Mouse (Mus musculus): Measurements from ENCODE around the gene Macrod2. TPM values are rescaled to one million over a fixed set of nuclear protein-coding genes. Genes with fewer than 3 reads are reported as not detected.

The Macrod2 gene
- polyA plus RNA-seq, 1 experiment from 2014 or later = 89.4 TPM

DNA sequence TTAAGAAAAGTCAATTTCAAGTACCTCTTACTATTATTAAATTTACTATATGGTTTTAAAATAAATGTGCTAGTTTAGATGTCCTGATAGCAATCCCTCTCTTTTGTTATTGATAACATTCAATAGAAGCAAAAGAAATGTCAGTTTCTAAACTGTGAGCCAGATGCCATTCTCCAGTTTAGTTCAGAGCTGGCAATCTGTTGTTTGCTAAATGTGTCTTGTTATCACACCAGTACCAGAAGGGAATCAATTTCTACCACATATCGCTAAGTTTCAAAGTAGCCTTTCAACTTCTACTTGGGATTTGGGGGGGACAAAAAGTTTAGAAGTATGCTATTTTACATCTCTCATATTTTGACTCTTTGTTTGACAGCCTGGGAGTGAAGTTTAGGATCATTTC is 1077.7 kb downstream of the Macrod2 start:
- no peak overlapping the region for H3K9ac ChIP-seq (replicated peaks)
- no peak overlapping the region for H3K4me3 ChIP-seq (replicated peaks)
- WGBS = 98% methylated on average over 1 of the region's 1 CpGs
- no peak for ATAC-seq (ENCODE audit: low FRiP score)
- H3K27me3 ChIP-seq (replicated peaks) = no peaks in the 10 kb centered on the region
- no peak overlapping the region for H3K27ac ChIP-seq (replicated peaks)
- no peaks in the 10 kb centered on the region for H3K4me1 ChIP-seq
- H3K4me2 ChIP-seq = no peak overlapping the region
- H3K9me3 ChIP-seq (replicated peaks) = no peaks in the 10 kb centered on the region
- H3K36me3 ChIP-seq = no peaks in the 10 kb centered on the region

DNA sequence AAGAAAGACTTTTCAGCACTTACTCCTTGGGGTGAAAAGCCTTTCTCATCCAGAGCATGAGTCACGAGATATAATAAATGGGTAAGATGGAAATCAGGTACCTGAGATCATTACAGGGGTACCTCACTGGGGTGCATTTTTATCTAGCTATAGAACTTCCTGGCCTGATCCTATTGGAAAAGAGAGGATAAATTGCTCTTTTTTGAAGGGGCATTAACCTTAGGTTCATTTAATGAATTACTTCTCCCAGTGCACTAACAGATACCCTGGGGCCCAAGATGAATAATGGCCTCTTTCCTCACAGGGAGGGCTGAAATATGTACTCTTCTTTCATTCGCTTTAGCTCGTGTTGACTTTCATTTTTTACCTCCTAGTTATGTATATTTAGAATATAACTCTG is 1082.5 kb downstream of the Macrod2 start:
- no peaks in the 10 kb centered on the region for H3K9me3 ChIP-seq (replicated peaks)
- no peaks in the 10 kb centered on the region for H3K36me3 ChIP-seq
- H3K9ac ChIP-seq (replicated peaks) = no peak overlapping the region
- H3K4me3 ChIP-seq (replicated peaks) = no peak overlapping the region
- no peaks in the 10 kb centered on the region for H3K27me3 ChIP-seq (replicated peaks)
- H3K27ac ChIP-seq (replicated peaks) = no peak overlapping the region
- H3K4me2 ChIP-seq = no peak overlapping the region
- 52% methylated on average over 3 of the region's 3 CpGs for WGBS
- no peak for ATAC-seq (ENCODE audit: low FRiP score)
- H3K4me1 ChIP-seq = no peaks in the 10 kb centered on the region

DNA sequence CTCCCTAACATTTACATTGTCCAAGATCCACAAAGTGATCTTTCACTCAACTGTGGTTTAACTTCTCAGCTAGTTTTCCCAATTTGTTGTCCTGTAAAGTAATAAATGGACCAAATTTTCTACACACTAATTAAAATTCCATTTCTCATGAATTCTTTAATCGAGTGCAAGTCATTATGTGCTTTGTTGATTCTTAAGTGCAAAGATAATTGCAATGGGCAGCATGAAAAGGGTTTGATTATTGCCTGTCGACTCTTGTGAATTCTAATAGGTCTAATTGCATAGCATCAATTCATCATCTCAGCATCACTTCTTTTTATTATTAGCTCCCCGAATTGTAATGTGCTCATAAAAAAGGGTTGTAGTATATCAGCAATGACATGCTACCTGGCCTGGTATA is 1095.4 kb downstream of the Macrod2 start:
- no peak for ATAC-seq (ENCODE audit: low FRiP score)
- no peak overlapping the region for H3K9ac ChIP-seq (replicated peaks)
- no peak overlapping the region for H3K27ac ChIP-seq (replicated peaks)
- 51% methylated on average over 3 of the region's 3 CpGs for WGBS
- H3K27me3 ChIP-seq (replicated peaks) = no peaks in the 10 kb centered on the region
- H3K4me1 ChIP-seq = no peaks in the 10 kb centered on the region
- no peaks in the 10 kb centered on the region for H3K36me3 ChIP-seq
- no peak overlapping the region for H3K4me2 ChIP-seq
- H3K9me3 ChIP-seq (replicated peaks) = no peaks in the 10 kb centered on the region
- no peak overlapping the region for H3K4me3 ChIP-seq (replicated peaks)

DNA sequence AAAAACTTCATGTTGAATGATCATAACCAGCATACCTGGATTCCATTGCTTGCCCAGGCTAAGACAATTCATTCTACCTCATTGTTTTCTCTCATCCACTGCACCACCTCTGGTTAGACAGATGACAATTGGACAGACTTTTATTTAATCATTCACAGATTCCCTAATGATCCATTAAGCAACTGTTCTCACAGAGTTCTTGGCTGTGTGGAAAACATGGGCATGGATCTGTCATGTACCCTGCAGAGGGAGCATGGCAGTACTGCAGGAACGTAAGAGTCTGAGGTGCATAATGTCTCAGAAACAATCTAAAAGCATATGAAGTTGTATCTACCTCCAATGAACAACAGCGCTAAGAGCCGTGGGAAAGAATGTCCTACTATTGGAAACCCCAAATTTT is 1110.3 kb downstream of the Macrod2 start:
- H3K27ac ChIP-seq (replicated peaks) = no peak overlapping the region
- no peak overlapping the region for H3K4me2 ChIP-seq
- no peak overlapping the region for H3K4me3 ChIP-seq (replicated peaks)
- H3K4me1 ChIP-seq = no peaks in the 10 kb centered on the region
- no peak overlapping the region for H3K9ac ChIP-seq (replicated peaks)
- H3K27me3 ChIP-seq (replicated peaks) = no peaks in the 10 kb centered on the region
- no peaks in the 10 kb centered on the region for H3K9me3 ChIP-seq (replicated peaks)
- 90% methylated on average over 3 of the region's 3 CpGs for WGBS
- ATAC-seq (ENCODE audit: low FRiP score) = no peak
- no peaks in the 10 kb centered on the region for H3K36me3 ChIP-seq

DNA sequence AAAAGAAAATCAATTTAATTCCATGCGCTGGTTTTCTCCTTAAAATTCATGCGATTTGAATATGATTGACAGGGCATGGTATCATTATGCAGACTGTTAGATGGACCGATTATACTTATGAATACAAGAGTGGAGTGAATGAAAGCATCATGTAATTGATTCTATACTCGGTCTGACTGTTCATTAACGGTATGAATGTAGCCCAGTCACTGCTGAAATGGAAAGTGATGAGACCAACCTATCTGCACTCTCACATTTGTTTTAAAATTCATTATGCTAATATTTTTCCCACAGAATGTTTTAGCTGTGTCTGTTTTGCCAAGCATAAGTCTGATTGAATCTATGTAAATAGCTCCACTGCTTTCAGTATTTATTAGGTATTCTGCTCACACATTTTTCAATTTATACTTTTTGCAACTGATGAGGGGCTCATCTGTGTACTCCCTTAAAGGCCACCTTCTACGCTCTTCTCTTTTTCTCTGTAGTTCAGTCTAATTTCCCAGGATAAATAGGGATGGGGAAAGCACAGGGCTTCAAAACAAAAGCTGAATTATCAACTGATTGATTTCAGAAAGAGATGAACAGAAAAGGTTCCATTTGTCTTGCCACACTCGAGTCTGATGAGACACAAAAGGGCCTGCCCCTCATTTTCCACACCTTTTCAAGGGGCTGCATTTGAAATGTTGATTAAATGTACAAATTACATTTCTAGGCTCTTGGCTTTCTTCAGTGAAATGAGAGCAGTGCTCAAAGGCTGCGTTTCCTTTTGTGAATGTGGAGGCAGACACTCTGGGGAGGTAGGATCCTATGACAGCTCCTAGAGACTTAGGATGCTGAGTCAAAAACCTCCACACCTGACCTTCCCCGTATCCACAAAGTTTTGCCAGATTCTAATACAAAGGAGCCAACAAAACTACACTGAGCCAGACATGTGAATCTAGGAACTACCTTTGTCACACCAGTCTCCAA is 1113.1 kb downstream of the Macrod2 start:
- ATAC-seq (ENCODE audit: low FRiP score) = no peak
- WGBS = 67% methylated on average over 9 of the region's 9 CpGs
- H3K27ac ChIP-seq (replicated peaks) = no peak overlapping the region

DNA sequence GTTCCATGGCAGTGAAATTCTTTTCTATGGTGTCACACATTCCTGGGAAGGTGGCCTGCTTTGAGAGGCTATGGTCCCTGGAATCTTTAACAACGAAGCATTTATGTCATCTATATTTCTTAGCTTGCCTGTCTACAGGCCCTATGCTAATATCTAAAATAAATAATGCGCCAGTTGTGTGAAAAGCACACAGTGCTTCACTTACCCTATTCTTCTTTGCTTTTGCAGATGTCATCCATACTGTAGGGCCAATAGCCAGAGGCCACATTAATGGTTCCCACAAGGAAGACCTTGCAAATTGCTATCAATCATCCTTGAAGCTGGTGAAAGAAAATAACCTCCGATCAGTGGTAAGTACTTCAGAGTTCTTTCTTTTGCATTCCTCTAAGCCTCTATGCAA is 1119.9 kb downstream of the Macrod2 start:
- 60% methylated on average over 3 of the region's 3 CpGs for WGBS
- Histone ChIP-seq H3K4me1 (no peaks in the 10 kb centered on the region), H3K36me3 (no peaks in the 10 kb centered on the region), H3K9ac (replicated peaks) (no peak overlapping the region), H3K9me3 (replicated peaks) (no peaks in the 10 kb centered on the region), H3K4me3 (replicated peaks) (no peak overlapping the region), H3K27me3 (replicated peaks) (no peaks in the 10 kb centered on the region), H3K27ac (replicated peaks) (no peak overlapping the region), H3K4me2 (no peak overlapping the region)
- ATAC-seq (ENCODE audit: low FRiP score) = no peak

More for the DNA sequence above, 1113.1 kb downstream of the Macrod2 start:
- no peak overlapping the region for H3K4me2 ChIP-seq
- H3K4me3 ChIP-seq (replicated peaks) = no peak overlapping the region
- no peaks in the 10 kb centered on the region for H3K36me3 ChIP-seq
- H3K9me3 ChIP-seq (replicated peaks) = no peaks in the 10 kb centered on the region
- no peaks in the 10 kb centered on the region for H3K4me1 ChIP-seq
- H3K27me3 ChIP-seq (replicated peaks) = no peaks in the 10 kb centered on the region
- no peak overlapping the region for H3K9ac ChIP-seq (replicated peaks)

DNA sequence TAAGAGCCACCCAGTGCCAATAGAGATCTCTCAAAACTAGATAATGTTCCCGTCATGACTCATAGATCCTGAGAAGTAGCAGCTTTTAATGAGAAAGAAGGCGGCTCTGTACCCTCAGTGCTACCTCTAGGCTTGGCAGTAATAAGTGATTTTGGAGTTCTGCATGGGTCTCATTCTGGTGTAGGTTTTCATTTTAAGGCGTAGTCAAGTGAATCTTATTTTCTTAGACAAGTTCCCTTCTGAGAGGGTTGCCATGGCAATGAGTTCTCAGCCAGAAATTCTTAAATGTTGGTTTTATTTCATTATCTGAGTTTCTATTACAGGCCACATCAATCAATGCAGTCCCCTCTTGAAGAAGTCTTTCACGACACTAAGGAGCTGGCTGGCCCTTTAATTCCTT is 1127.0 kb downstream of the Macrod2 start:
- no peak for ATAC-seq (ENCODE audit: low FRiP score)
- Histone ChIP-seq H3K9ac (replicated peaks) (no peak overlapping the region), H3K4me1 (no peaks in the 10 kb centered on the region), H3K4me2 (no peak overlapping the region), H3K27ac (replicated peaks) (no peak overlapping the region), H3K4me3 (replicated peaks) (no peak overlapping the region), H3K27me3 (replicated peaks) (no peaks in the 10 kb centered on the region), H3K36me3 (no peaks in the 10 kb centered on the region), H3K9me3 (replicated peaks) (no peaks in the 10 kb centered on the region)
- WGBS = 60% methylated on average over 4 of the region's 4 CpGs

DNA sequence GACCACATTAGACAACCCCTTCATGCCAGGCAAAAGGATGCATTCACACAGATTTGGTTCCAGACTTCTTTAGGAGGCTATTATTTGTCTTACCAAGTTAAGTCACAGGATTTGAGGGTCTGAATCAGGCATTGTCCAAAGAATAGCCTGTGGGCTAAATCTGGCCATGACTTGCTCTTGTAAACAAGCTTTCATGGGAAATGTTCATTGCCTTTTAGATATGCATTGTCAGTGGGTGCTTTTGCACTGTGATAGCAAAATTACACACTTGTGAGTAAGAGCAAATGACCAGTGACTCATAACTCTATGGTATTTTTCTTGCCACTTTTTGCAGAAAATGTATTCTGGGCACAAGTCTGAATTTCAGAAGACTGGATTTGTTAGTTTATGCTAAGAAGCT is 1150.8 kb downstream of the Macrod2 start:
- Histone ChIP-seq H3K27ac (replicated peaks) (no peak overlapping the region), H3K9ac (replicated peaks) (no peak overlapping the region), H3K4me3 (replicated peaks) (no peak overlapping the region), H3K4me1 (no peaks in the 10 kb centered on the region), H3K9me3 (replicated peaks) (no peaks in the 10 kb centered on the region), H3K4me2 (no peak overlapping the region), H3K27me3 (replicated peaks) (no peaks in the 10 kb centered on the region), H3K36me3 (no peaks in the 10 kb centered on the region)
- no peak for ATAC-seq (ENCODE audit: low FRiP score)

DNA sequence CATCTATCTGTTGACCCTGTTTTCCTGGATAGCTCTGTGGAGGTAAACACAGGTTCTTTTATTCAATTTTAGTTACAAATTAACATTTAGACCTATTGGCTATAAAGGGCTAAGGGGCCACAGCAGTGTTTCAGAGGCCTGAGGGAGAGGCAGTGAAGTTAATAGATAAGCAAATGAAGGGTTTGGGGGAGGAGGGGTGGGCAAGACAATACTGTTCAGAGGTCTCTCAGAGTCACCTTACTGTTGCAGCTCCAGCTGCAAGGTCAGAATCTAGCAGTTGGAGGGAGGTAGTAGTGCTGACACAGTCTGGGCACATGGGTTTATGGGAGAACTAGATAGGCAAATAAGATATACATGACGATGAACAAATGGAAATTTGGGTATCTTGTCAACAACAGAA is 1156.6 kb downstream of the Macrod2 start:
- 100% methylated on average over 1 of the region's 1 CpGs for WGBS
- Histone ChIP-seq H3K9me3 (replicated peaks) (no peaks in the 10 kb centered on the region), H3K4me2 (no peak overlapping the region), H3K27ac (replicated peaks) (no peak overlapping the region), H3K9ac (replicated peaks) (no peak overlapping the region), H3K4me3 (replicated peaks) (no peak overlapping the region), H3K36me3 (no peaks in the 10 kb centered on the region), H3K27me3 (replicated peaks) (no peaks in the 10 kb centered on the region), H3K4me1 (no peaks in the 10 kb centered on the region)
- no peak for ATAC-seq (ENCODE audit: low FRiP score)

DNA sequence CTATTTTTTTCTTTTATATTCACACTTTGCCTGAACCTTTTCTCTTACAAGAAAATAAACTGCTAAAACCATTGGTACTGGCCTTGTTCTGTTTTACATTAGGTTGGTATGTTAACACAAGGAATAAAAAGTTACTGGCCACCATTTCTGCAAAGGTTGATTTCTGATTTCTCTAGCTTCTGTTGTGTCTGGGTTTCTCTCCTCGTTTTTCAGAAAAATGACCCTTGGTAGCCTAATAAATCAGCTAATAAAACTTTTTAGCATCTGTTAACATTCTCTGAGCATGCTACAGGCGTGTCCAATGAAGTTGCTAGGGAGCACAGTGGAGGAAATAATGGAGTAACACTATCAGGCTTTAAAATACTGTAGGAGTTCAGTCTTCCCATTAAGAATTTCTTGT is 1161.6 kb downstream of the Macrod2 start:
- H3K4me3 ChIP-seq (replicated peaks) = no peak overlapping the region
- H3K4me2 ChIP-seq = no peak overlapping the region
- no peaks in the 10 kb centered on the region for H3K9me3 ChIP-seq (replicated peaks)
- no peak for ATAC-seq (ENCODE audit: low FRiP score)
- no peak overlapping the region for H3K9ac ChIP-seq (replicated peaks)
- no peaks in the 10 kb centered on the region for H3K36me3 ChIP-seq
- no peaks in the 10 kb centered on the region for H3K4me1 ChIP-seq
- no peaks in the 10 kb centered on the region for H3K27me3 ChIP-seq (replicated peaks)
- no peak overlapping the region for H3K27ac ChIP-seq (replicated peaks)
- 32% methylated on average over 2 of the region's 2 CpGs for WGBS

DNA sequence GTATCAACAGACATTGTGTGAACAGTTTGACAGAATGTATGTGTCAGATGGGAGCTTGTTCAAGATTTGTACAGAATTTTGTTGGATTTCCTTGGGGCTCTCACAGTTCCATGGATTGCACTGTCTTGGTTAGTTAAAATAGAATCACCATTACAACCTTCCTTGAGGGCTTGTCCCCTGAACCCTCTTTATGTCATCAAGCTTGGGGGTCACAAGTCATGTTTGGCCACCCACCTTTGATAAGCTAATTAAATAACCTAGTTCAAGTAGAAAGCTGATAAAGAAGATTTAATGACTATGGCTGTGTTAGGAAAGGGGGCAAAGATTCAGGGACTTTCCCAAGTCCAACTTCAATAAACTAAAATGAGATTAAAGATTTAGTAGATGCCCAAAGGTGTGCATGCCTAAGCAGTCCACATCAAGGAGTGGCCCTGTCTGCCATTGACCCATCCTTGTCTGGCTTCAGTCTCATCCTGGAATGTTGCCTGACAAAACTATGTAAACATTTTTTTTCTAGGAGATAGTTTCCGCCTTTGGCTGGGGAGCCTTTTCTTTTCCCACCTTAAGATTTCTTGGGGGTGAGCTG is 1163.2 kb downstream of the Macrod2 start:
- H3K9ac ChIP-seq (replicated peaks) = no peak overlapping the region
- H3K4me3 ChIP-seq (replicated peaks) = no peak overlapping the region
- no peaks in the 10 kb centered on the region for H3K36me3 ChIP-seq
- no peaks in the 10 kb centered on the region for H3K9me3 ChIP-seq (replicated peaks)
- ATAC-seq (ENCODE audit: low FRiP score) = no peak
- no peaks in the 10 kb centered on the region for H3K27me3 ChIP-seq (replicated peaks)
- no peak overlapping the region for H3K27ac ChIP-seq (replicated peaks)
- 91% methylated on average over 1 of the region's 1 CpGs for WGBS
- H3K4me1 ChIP-seq = no peaks in the 10 kb centered on the region
- no peak overlapping the region for H3K4me2 ChIP-seq

DNA sequence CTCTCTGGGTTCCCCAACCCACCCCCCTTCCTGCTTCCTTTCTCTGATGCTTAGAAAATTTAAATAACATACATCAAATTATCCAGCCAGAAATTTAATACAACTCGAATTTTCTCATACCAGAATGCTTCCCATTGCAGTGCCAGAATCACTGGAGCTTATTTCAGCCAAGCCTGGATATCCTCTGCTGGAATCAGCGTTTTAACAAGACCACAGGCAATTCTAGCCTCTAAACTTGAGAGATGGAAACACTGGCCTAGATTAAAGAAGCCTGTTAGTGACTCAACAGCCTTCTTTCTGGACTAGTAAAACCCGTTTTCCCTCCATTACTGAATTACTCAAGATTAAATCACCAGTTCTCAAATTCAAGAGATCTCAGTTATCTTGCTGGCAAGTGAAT is 1170.9 kb downstream of the Macrod2 start:
- 62% methylated on average over 3 of the region's 3 CpGs for WGBS
- no peak for ATAC-seq (ENCODE audit: low FRiP score)
- no peak overlapping the region for H3K9ac ChIP-seq (replicated peaks)

More for the DNA sequence above, 1170.9 kb downstream of the Macrod2 start:
- Histone ChIP-seq H3K36me3 (no peaks in the 10 kb centered on the region), H3K4me2 (no peak overlapping the region), H3K4me3 (replicated peaks) (no peak overlapping the region), H3K27me3 (replicated peaks) (no peaks in the 10 kb centered on the region), H3K9me3 (replicated peaks) (no peaks in the 10 kb centered on the region), H3K4me1 (no peaks in the 10 kb centered on the region), H3K27ac (replicated peaks) (no peak overlapping the region)
